Mouse (Mus musculus) mesoderm, embryonic 11.5 days (tissue): ENCODE data around the gene Zdhhc6.
A peak's percentile ranks its signal among the peaks of the same experiment; 100 is the strongest.

Source experiments
- DNase-seq: peaks from one replicate; pipeline ENCODE4 v3.0.0-alpha.2; 2012; ENCODE audit warnings: low read depth, low spot score

Gene Zdhhc6

DNA sequence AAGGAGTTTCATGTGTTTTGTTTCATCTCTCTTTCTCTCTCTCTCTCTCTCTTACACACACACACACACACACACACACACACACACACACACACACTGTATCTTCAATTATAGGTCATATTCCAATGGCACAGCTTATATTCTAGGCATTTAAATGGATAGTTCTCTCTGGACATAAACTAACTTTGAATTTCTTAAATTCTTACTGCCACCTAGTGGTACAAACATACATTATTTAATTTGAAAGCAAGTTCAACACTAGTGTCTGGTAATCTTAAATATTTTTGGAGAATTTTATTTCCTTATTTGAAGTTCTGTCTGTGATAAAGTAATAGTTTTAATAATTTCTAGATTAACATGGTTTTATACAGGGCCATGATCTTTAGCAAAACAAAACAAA is 10.8 kb downstream of the Zdhhc6 start:
- peak; percentile 8 for DNase-seq

DNA sequence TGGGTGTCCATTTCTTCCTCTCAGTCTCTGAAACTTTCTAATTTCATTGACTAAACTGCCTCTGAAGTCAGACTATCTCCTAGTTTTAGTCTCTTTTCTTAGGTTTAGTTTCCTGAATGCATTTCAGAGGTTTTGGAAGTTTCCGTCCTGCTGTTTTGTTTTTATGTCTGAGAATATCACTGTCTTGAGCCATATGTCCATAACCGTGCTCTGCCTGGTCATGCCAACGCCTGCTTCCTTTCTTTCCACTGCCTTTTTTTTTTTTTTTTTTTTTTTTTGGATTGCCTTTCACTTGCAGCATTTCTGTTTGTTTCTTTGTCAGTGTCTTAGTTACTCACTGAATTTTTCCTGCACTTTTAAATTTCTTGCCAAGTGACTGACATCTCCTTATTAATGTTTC is 15.3 kb downstream of the Zdhhc6 start:
- DNase-seq = no peak

DNA sequence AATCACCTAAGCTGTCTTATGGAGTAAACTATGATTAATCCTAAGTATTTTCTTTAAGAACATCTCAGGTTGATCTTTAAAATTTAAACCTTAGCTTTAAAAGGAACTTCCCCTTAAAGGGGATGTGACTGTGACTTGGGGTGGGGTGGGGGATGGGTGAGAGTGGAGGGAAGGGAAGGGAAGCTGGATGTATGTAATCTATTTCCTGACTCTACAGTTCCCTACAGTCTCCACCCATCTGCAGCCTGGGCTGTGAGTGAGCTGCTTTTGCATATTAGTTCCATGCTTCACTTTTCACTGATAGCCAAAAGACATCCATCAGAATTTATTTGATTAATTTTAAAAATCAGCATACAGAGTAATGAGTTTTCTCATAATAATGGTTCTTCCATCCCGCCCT is 16.5 kb downstream of the Zdhhc6 start:
- no peak for DNase-seq

DNA sequence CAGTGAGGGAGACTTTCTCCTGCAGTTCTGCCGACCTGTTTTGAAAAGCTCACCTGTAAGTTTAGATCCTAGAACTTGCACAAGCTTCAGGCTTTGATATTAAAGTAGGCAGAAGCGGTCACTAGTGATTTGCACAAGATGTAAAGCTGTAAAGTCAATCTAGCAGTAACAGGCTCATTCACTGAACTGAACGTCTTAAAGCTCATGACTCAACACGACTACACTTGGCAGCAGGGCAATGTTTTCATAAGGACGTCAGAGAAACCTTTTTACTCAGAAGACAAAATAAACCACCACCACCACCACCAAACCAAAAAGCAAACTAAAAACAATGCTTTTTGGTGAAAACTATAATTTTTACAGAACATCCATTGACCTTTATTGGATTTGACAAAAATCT is 17.9 kb downstream of the Zdhhc6 start:
- DNase-seq = no peak

- DNase-seq = no peak
These were observed 18.3 kb downstream of the Zdhhc6 start for GRCm38 (mm10) chr19:55297489-55297888.

- no peak for DNase-seq
These were observed 19.5 kb downstream of the Zdhhc6 start for GRCm38 (mm10) chr19:55296301-55296700.

DNA sequence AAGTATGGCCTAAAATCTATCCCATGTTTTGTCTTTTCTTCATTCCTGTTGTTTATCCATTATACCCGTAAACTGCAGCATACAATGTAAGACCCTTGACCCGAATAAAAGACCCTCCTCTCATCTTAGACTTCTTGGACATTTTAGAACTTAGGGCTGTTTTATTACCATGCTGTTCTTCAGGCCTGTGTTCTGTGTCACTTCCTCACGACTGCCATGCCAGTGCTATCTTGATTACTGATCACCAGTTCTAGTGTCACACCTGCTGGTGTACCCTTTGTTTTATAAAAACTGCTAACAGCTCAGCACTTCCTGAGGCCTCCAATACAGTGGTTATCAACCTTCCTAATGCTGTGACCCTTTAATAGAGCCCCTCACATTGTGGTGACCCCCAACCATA is 20.3 kb downstream of the Zdhhc6 start:
- DNase-seq = no peak

DNA sequence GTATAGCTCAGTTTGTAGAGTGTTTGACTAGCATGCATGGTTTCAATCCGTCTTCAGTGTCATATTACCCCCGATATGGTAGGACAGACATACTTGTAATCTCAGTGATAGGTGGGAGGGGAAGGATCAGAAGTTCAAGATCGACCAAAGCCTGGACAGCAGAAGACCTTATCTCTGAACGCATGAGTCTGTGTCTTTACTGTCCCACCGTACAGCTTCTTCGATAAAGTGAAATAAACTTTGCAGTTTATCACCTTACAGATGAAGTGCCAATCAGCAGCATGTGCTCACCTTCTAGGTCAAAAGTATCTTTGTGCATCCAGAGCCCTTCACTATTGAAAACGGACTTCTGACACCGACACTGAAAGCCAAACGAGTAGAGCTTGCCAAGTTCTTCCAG is 20.8 kb downstream of the Zdhhc6 start:
- no peak for DNase-seq

DNA sequence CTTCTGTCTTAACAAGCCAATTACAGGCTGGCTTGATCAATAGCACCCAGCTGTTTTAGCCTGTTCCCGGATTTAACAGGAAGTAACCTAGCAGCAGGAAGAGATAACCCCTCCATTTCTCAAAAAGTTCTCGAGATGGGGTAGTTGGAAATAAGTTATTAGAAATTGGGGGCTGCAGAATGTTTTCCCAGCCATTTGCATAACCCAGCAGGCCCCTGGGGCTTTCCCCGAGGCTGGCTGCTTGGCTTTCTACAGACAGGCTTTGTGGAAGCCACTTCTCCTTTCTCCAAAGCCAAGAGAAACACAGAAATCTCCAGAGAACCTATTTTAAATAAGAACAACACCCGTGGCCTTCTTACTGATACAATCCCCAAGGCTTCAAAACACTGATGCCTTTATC is 22.7 kb downstream of the Zdhhc6 start:
- no peak for DNase-seq

DNA sequence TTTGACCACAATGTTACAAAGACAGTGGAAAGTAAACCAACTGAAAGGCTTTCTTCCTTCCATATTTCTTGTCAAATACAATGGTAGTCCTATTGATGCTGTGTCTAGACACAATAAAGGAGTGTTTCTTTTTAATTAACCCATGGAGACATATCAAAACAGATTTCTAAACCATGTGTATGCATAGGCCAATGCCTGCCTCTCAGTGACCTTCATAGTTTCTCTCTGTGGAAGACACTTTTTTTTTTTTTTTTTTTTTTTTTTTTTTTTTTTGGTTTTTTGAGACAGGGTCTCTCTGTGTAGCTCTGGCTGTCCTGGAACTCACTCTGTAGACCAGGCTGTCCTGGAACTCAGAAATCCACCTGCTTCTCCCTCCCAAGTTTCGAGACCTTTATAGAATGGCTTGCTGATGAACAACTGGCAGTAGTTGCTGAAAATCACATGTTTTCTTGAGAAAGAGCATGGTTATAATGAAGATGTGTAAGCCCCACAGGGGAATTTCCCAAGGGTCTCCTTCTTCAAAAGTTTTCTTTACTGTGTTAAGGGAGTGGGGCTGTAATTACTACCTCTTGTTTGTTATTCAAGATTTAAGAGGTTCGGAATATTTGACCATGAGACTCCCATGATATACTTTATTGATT is 23.5 kb downstream of the Zdhhc6 start:
- no peak for DNase-seq

DNA sequence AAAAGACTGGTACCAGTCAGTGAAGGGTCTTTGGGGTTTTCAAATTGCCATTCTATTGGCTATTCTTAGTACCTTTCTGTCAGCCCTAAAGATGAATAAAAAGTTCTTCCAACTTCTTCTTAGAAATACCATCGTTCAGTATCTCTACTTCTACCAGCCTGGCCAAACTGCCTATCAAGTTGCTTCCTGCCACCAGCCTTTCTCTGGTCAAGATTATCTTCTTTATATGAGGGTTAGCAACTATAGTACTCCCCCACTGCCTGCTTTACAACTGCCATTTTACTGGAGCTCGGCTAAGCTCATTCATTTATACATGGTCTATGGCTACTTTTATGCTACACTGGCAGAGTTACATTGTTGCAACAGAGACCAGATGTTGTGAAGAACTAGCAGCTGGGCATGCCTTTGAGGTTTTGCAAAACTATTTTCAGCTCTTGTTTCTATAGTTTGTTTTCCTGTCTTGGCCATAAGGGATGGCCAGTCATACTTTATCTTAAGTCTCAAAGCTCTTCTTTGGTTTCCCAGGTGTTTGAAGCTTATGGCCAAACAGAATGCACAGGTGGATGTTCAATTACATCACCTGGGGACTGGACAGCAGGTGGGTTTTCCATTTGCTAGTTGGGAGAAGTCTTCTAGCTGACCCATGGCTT is 25.1 kb downstream of the Zdhhc6 start:
- DNase-seq = no peak

- no peak for DNase-seq
These were observed 26.9 kb downstream of the Zdhhc6 start for GRCm38 (mm10) chr19:55288974-55289373.

DNA sequence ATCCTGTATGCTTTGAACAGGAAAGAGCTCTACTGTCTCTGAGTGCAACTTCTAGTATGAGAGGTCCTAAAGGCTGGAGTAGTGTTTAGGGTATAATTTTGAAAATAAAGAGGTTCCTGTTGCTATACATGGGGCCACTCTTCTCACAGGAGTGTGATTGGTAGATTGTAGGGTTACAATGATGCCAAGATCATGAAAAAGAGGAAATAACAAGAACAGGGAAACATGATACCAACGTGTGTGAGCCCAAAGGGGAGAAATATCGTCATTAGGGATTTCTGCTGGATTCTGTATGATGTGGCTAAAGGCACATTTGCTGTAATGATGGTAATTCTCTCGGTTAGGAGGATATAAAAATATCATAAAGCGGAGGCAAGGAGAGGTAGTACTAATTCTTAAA is 29.8 kb downstream of the Zdhhc6 start:
- no peak for DNase-seq

GRCm38 (mm10) chr19:55284093-55284492 is 31.7 kb downstream of the Zdhhc6 start:
- DNase-seq = no peak

- DNase-seq = no peak
These were observed 39.1 kb downstream of the Zdhhc6 start for GRCm38 (mm10) chr19:55276770-55277169.

DNA sequence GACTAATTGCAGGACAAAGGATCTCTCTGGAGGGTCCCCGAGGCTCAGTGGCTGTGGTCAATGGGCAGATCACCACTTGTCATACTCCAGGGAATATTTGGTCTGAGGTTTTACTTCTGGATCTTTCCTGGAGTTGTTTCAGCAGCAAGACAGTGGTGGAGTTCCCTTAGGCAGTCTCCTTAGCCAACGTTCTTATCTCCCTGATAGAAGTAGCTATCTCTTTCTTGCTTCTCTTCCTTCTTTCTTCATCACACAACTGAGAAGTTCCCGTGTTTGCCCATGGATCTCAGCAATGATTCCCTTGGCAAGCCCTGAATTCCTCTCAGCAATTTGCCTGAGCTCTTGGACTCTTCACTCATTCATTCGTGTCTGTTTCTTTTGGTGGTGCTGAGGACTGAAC is 39.7 kb downstream of the Zdhhc6 start:
- no peak for DNase-seq

- no peak for DNase-seq
These were observed 42.5 kb downstream of the Zdhhc6 start for GRCm38 (mm10) chr19:55273340-55273739.

DNA sequence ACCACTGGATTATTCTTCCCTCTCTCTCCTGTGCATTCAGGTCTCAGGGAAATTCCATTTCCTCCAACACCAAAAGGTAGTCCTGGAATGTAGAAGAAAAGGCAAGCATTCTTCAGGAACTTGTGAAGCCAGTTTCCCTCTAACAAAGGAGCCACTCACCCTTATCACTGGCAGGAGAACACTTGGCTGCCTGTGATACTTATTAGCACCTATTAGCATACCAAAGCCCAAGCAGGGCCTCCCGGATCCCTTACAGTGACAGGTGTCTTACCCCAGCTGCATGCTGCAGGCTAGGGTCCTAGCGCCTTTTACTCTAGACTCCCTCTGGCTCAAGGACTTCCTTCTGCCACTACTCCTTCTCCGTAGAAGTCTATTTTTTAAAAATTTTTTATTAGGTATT is 44.4 kb downstream of the Zdhhc6 start:
- DNase-seq = no peak

DNA sequence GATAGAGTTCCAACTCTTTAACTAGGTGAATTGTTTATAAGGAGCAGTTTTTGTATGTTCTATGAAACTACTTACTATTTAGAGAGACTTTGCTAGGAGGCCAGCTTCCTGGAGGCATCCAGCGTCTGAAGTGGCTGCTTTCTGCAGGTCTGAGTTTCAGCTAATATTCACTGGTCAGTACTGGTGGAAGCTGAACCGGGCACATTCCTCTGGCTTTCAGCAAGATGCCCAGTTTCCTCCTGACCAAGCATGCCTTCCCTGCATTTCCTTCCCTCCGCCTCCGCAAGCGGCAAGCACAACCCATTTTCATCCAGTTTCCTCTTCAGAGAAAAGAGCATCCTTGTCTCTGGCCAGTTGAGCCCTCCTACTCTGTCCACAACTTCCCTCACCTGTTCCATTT is 46.8 kb downstream of the Zdhhc6 start:
- DNase-seq = no peak

DNA sequence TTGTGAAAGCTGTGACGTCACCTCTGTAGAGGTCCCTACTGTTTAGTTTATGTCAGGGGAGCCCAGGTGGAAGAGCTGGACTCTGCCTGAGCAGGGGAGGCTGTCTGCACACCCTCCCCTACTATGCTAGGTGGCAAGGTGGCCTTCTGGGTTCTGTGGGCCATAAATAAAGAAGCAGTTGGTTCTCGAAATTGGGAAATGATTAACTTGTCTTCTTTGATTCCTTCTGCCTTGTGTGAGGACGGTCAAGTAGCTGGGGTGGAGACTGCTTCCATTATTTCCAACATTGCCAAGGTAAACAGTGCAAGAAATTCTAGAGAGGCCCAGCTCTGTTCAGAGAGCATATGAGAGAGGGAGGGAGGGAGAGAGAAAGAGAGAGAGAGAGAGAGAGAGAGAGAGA is 47.7 kb downstream of the Zdhhc6 start:
- DNase-seq = no peak

- DNase-seq = no peak
These were observed 49.0 kb downstream of the Zdhhc6 start for GRCm38 (mm10) chr19:55266786-55267185.

- DNase-seq = no peak
These were observed 50.6 kb downstream of the Zdhhc6 start for GRCm38 (mm10) chr19:55265269-55265668.

- no peak for DNase-seq
These were observed 55.2 kb downstream of the Zdhhc6 start for GRCm38 (mm10) chr19:55260389-55261184.
